Mouse (Mus musculus) myocyte (in vitro differentiated cells): ENCODE data around the gene Wdr74. TPM values are rescaled to one million over a fixed set of nuclear protein-coding genes. Genes with fewer than 3 reads are reported as not detected.
A peak's percentile ranks its signal among the peaks of the same experiment; 100 is the strongest.
"Not testable (repeated sequence)": the region's sequence is repeated elsewhere in the genome, so short reads cannot be mapped to it uniquely, and the experiment has no call there.

Experiments used
- H3K27me3 ChIP-seq: one replicate; pipeline ENCODE4 v1.6.1; 2011; ENCODE audit not compliant: control insufficient read depth, insufficient read depth, insufficient read length
- H3K36me3 ChIP-seq: one replicate; pipeline ENCODE4 v1.6.1; 2011; ENCODE audit not compliant: control insufficient read depth, insufficient read depth
- H3K4me2 ChIP-seq: one replicate; pipeline ENCODE4 v1.6.1; 2011; ENCODE audit warnings: low read depth, control low read depth
- H3K4me3 ChIP-seq: one replicate; pipeline ENCODE4 v1.5.1; 2011; ENCODE audit warnings: mild to moderate bottlenecking, control low read depth, moderate library complexity
- H3K79me2 ChIP-seq: one replicate; pipeline ENCODE4 v1.6.1; 2011; ENCODE audit not compliant: control insufficient read depth, insufficient read depth
- H3ac ChIP-seq: one replicate; pipeline ENCODE4 v1.6.1; 2011; ENCODE audit not compliant: control insufficient read depth, insufficient read length
- CEBPB ChIP-seq: IDR thresholded peaks from 2 replicates; pipeline ENCODE4 v1.6.1; 2011; ENCODE audit warnings: mild to moderate bottlenecking, moderate library complexity; ENCODE audit not compliant: poor library complexity, insufficient read depth, severe bottlenecking
- E2F4 ChIP-seq: IDR thresholded peaks from one replicate; pipeline ENCODE4 v1.6.1; 2011; ENCODE audit warnings: mild to moderate bottlenecking, control low read depth, moderate library complexity; ENCODE audit not compliant: insufficient read depth
- MAX ChIP-seq: IDR thresholded peaks from one replicate; pipeline ENCODE4 v1.6.1; 2011; ENCODE audit warnings: low read depth, mild to moderate bottlenecking, control low read depth
- MYOD1 ChIP-seq, 3 experiments: IDR thresholded peaks; one replicate each; pipeline ENCODE4 v1.6.1; 2011; ENCODE audit warnings: control low read depth in 2 of 3, low read depth in 2 of 3, mild to moderate bottlenecking in 2 of 3, moderate library complexity in 1 of 3; ENCODE audit not compliant: insufficient read length in 2 of 3, control insufficient read depth in 1 of 3
- MYOG ChIP-seq, 3 experiments: IDR thresholded peaks; one replicate each; pipeline ENCODE4 v1.6.1; 2011; ENCODE audit warnings: control low read depth in 2 of 3, low read depth in 2 of 3, mild to moderate bottlenecking in 2 of 3; ENCODE audit not compliant: insufficient read length in 2 of 3, control insufficient read depth in 1 of 3, insufficient read depth in 1 of 3
- POLR2A ChIP-seq: IDR thresholded peaks from one replicate; pipeline ENCODE4 v1.6.1; 2011; ENCODE audit warnings: low read depth, mild to moderate bottlenecking, control low read depth, moderate library complexity; ENCODE audit not compliant: insufficient read length
- POLR2AphosphoS2 ChIP-seq: IDR thresholded peaks from one replicate; pipeline ENCODE4 v1.6.1; 2011; ENCODE audit warnings: low read depth, control low read depth; ENCODE audit not compliant: insufficient read length
- REST ChIP-seq: IDR thresholded peaks from one replicate; pipeline ENCODE4 v1.6.1; 2011; ENCODE audit warnings: mild to moderate bottlenecking, control low read depth, moderate library complexity; ENCODE audit not compliant: insufficient read depth, insufficient read length
- SRF ChIP-seq: IDR thresholded peaks from one replicate; pipeline ENCODE4 v1.6.1; 2011; ENCODE audit warnings: low read depth; ENCODE audit not compliant: control insufficient read depth, insufficient read length
- TCF12 ChIP-seq: IDR thresholded peaks from one replicate; pipeline ENCODE4 v1.6.1; 2011; ENCODE audit warnings: mild to moderate bottlenecking, control low read depth; ENCODE audit not compliant: poor library complexity, insufficient read depth, severe bottlenecking
- TCF3 ChIP-seq: IDR thresholded peaks from one replicate; pipeline ENCODE4 v1.6.1; 2011; ENCODE audit warnings: low read depth, control low read depth; ENCODE audit not compliant: insufficient read length
- USF1 ChIP-seq: IDR thresholded peaks from one replicate; pipeline ENCODE4 v1.6.1; 2011; ENCODE audit warnings: low read depth, mild to moderate bottlenecking, control low read depth, moderate library complexity
- polyA plus RNA-seq: library from polyadenylated mRNA; unstranded; fragments of >200 nt; fragmentation: generic; extraction: Trizol; gene quantifications from one replicate; pipeline ENCODE4 v1.2.1, GENCODE M21; 2012; ENCODE audit warnings: missing spikeins

Wdr74 gene
- polyA plus RNA-seq, 1 experiment = 109 TPM

DNA sequence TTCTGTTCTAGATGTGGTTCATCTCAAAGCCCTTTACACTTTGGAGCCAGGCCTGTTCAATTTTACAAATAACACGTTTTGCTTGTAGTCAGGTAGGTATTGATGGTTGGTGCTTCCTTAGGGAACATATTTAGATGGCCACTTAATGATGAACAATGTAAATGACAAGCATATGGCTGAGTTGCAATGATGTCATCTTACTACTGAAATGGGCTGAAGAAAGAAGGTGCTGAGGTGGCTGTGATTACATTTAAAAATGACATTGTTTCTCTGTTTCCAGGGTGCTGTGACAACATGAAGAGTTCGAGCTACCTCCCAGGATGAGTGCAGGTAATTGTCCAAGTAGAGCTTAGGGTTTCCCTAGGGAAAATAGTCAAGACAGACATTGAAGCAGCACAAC, 11.2 kb upstream of the Wdr74 start:
- TF ChIP-seq TCF3 = no peak
- no peak for TF ChIP-seq MYOG (IDR thresholded peaks at IDR 0.05; ENCODE audit: control insufficient read depth in 1 of 3, insufficient read depth in 1 of 3, insufficient read length in 2 of 3, low read depth in 2 of 3)
- TF ChIP-seq POLR2AphosphoS2 = peak; percentile 9
- no peak for TF ChIP-seq TCF12
- no peak for TF ChIP-seq MYOD1 (IDR thresholded peaks at IDR 0.05; ENCODE audit: control insufficient read depth in 1 of 3, insufficient read length in 2 of 3, low read depth in 2 of 3)
- TF ChIP-seq REST = no peak
- TF ChIP-seq SRF = no peak
- TF ChIP-seq POLR2A = peak; percentile 10
- H3K79me2 ChIP-seq = peaks cover 51% of the 10 kb centered on the region
- H3K27me3 ChIP-seq = no peaks in the 10 kb centered on the region
- peak overlapping the region; percentile 26 for H3ac ChIP-seq
- H3K4me3 ChIP-seq = peak overlapping the region; percentile 97
- H3K4me2 ChIP-seq = peak overlapping the region; percentile 94
- H3K36me3 ChIP-seq = peaks cover 35% of the 10 kb centered on the region

GRCm38 (mm10) chr19:8725081-8725613, 10.5 kb upstream of the Wdr74 start:
- Histone ChIP-seq H3ac (no peak overlapping the region), H3K4me3 (peak overlapping the region; percentile 97), H3K4me2 (peak overlapping the region; percentile 94), H3K79me2 (peaks cover 45% of the 10 kb centered on the region), H3K36me3 (peaks cover 35% of the 10 kb centered on the region), H3K27me3 (no peaks in the 10 kb centered on the region)
- TF ChIP-seq E2F4 (no peak), TCF3 (no peak), MYOD1 (IDR thresholded peaks at IDR 0.05; ENCODE audit: control insufficient read depth in 1 of 3, insufficient read length in 2 of 3, low read depth in 2 of 3) (no peak), REST (no peak), TCF12 (no peak), MAX (no peak), MYOG (IDR thresholded peaks at IDR 0.05; ENCODE audit: control insufficient read depth in 1 of 3, insufficient read depth in 1 of 3, insufficient read length in 2 of 3, low read depth in 2 of 3) (no peak), POLR2A (no peak), SRF (no peak), USF1 (no peak), POLR2AphosphoS2 (no peak)

- no peak for TF ChIP-seq REST
- TF ChIP-seq SRF = no peak
- TF ChIP-seq MYOD1 (IDR thresholded peaks at IDR 0.05; ENCODE audit: control insufficient read depth in 1 of 3, insufficient read length in 2 of 3, low read depth in 2 of 3) = no peak
- peak; percentile 67 for TF ChIP-seq POLR2AphosphoS2
- no peak for TF ChIP-seq TCF12
- no peak for TF ChIP-seq MAX
- TF ChIP-seq E2F4 = no peak
- no peak for TF ChIP-seq USF1
- TF ChIP-seq TCF3 = no peak
- no peak for TF ChIP-seq MYOG (IDR thresholded peaks at IDR 0.05; ENCODE audit: control insufficient read depth in 1 of 3, insufficient read depth in 1 of 3, insufficient read length in 2 of 3, low read depth in 2 of 3)
- peak; percentile 23 for TF ChIP-seq POLR2A
- no peak for TF ChIP-seq CEBPB
- Histone ChIP-seq H3K36me3 (peaks cover 35% of the 10 kb centered on the region), H3K27me3 (no peaks in the 10 kb centered on the region), H3K4me3 (peak overlapping the region; percentile 97), H3ac (no peak overlapping the region), H3K4me2 (peak overlapping the region; percentile 94), H3K79me2 (peaks cover 30% of the 10 kb centered on the region)
Measured at GRCm38 (mm10) chr19:8726609-8727390, 8.8 kb upstream of the Wdr74 start.

DNA sequence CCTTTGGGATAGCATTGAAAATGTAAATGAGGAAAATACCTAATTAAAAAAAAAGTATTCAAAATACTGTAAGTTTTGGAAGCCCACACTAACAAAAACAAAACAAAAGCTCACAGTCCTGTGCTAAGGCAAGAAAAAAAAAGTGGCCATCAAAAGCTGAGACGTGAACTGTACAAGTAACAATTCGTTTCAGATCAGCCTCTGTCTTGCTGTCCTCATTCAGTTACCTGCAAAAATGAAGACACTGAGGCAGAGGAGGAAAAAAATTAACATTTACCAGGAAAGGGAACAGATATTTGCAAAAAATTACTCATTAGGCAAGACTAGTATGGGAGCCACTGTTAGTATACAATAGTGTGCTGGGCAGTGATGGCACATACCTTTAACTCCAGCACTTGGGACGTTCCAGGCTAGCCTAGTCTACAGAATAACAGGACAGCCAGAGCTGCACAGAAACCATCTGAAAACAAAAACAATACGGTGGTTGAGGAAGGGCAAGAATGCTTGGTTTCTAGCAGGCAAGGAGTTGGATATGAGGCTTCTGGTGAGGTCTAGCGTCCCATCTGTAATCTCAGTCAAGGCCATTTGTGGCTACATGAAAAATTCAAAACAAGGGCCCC, 8.0 kb upstream of the Wdr74 start:
- Histone ChIP-seq H3K79me2 (peaks cover 22% of the 10 kb centered on the region), H3K27me3 (no peaks in the 10 kb centered on the region), H3K4me3 (no peak overlapping the region), H3K36me3 (peaks cover 35% of the 10 kb centered on the region), H3K4me2 (no peak overlapping the region), H3ac (no peak overlapping the region)
- TF ChIP-seq POLR2AphosphoS2 (peak; percentile 70), CEBPB (no peak), POLR2A (peak; percentile 28)

DNA sequence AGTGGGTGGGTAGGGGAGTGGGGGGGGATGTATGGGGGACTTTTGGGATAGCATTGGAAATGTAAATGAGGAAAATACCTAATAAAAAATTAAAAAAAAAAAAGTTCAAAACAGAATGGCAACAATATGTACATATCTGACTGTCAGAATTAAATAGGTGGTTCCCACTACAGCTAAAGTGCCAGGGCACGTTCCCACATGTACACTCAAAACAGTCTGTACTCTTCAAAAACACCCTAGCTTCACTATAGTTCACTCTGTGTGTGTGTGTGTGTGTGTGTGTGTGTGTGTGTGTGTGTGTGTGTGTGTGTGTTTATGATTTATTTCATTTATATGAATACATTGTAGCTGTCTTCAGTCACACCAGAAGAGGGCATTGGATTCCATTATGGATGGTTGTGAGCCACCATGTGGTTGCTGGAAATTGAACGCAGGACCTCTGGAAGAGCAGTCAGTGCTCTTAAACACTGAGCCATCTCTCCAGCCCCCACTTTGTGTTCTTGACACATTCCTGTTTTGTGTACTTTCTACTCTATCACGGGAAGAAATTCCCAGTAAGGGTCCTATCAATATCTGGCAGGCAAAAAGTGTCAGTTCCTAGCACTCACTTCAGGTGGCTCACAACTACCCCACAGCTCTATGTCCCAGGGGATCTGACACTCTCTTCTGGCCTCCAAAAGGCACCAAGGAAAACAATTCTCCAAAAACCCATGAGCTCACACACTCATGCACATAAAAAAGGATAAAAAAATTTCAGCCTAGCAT, 7.1 kb upstream of the Wdr74 start:
- H3ac ChIP-seq, H3K4me3 ChIP-seq, H3K4me2 ChIP-seq, H3K27me3 ChIP-seq: not testable (repeated sequence)
- Histone ChIP-seq H3K36me3 (peaks cover 35% of the 10 kb centered on the region), H3K79me2 (peaks cover 17% of the 10 kb centered on the region)
